In genomic region chr17:14212796-14213195, GRCm38 (mm10) we compare ENCODE assay signal across 21 mouse cellular contexts. TPM values are rescaled to one million over a fixed set of nuclear protein-coding genes. Genes with fewer than 3 reads are reported as not detected.
A peak's percentile ranks its signal among the peaks of the same experiment; 100 is the strongest.
DNase-seq lines count a peak whose midpoint lies in the region; ATAC-seq and TF ChIP-seq lines count a peak whose summit lies in the region.
"Had no signal": no experiment of that assay in that cellular context is flagged by ENCODE, and none has a peak within 500 bp of the region (broad histone marks: within the 10 kb centered on the region; RNA-seq: fewer than 3 reads in every experiment).

No protein-coding gene starts in this region.

- H3K36me3 ChIP-seq in kidney, embryonic 15.5 days = no peaks in the 10 kb centered on the region
- H3K36me3 ChIP-seq in midbrain, embryonic 11.5 days (ENCODE audit: control insufficient read depth, insufficient read depth, low read length) = no peaks in the 10 kb centered on the region
- no peaks in the 10 kb centered on the region for H3K36me3 ChIP-seq in midbrain, postnatal 0 days (ENCODE audit: insufficient read depth, low read length)
- H3K36me3 ChIP-seq in hindbrain, embryonic 11.5 days (ENCODE audit: control insufficient read depth, insufficient read depth, low read length) = no peaks in the 10 kb centered on the region
- H3K36me3 ChIP-seq: embryonic facial prominence, embryonic 12.5 days; liver, embryonic 12.5 days; midbrain, embryonic 10.5 days had no signal

- H3K27me3 ChIP-seq in kidney, embryonic 15.5 days = 0 out of 2 replicates have a peak, but pooled peaks cover 7% of the 10 kb centered on the region
- peaks cover 1% of the 10 kb centered on the region; the same call in 1 of the 2 replicates for H3K27me3 ChIP-seq in midbrain, embryonic 11.5 days (ENCODE audit: control insufficient read depth, insufficient read depth, low read length)
- H3K27me3 ChIP-seq in midbrain, postnatal 0 days (ENCODE audit: insufficient read depth, low read length) = no peaks in the 10 kb centered on the region
- no peaks in the 10 kb centered on the region; the same call in 1 of the 2 replicates for H3K27me3 ChIP-seq in hindbrain, embryonic 11.5 days (ENCODE audit: control insufficient read depth, insufficient read depth, low read length)

- peak; percentile 67 to 85 for DNase-seq in adrenal gland, adult (ENCODE audit: inconsistent age in 2 of 2, low spot score in 1 of 2)
- no peak for DNase-seq in adrenal gland, postnatal 4 days (ENCODE audit: low spot score in 2 of 2)
- peak; percentile 52 for DNase-seq in kidney, adult 9 months
- peak; percentile 21 for DNase-seq in midbrain, embryonic 11.5 days (ENCODE audit: low spot score, missing footprints)
- DNase-seq in midbrain, postnatal 0 days (ENCODE audit: low spot score) = no peak
- DNase-seq in adrenal gland, postnatal 36 days = peak; percentile 74 to 79
- DNase-seq in hindbrain, embryonic 11.5 days (ENCODE audit: low spot score) = no peak
- DNase-seq: cerebellum, adult 11-12 months; cerebellum, postnatal 25 days; forebrain, postnatal 0 days; gastrocnemius, postnatal 25 days; heart, adult 2 months; lung, adult 18-20 months; lung, postnatal 10 days; right cerebral cortex, postnatal 14 days; thymus, postnatal 14 days had no signal

- no peak overlapping the region for H3K4me3 ChIP-seq in kidney, embryonic 15.5 days (replicated peaks)
- no peak overlapping the region for H3K4me3 ChIP-seq in midbrain, embryonic 11.5 days (ENCODE audit: low read depth, low read length)
- H3K4me3 ChIP-seq in midbrain, postnatal 0 days (ENCODE audit: low read depth, low read length) = no peak overlapping the region
- H3K4me3 ChIP-seq in hindbrain, embryonic 11.5 days (ENCODE audit: low read depth, low read length) = no peak overlapping the region
- H3K4me3 ChIP-seq: embryonic facial prominence, embryonic 12.5 days; heart, adult 2 months; liver, embryonic 12.5 days; midbrain, embryonic 10.5 days had no signal

- H3K27ac ChIP-seq in kidney, embryonic 15.5 days = no peak overlapping the region
- H3K27ac ChIP-seq in midbrain, embryonic 11.5 days (ENCODE audit: low read depth, low read length) = no peak overlapping the region
- no peak overlapping the region for H3K27ac ChIP-seq in midbrain, postnatal 0 days (ENCODE audit: low read depth, low read length)
- H3K27ac ChIP-seq in hindbrain, embryonic 11.5 days (ENCODE audit: low read depth, low read length) = no peak overlapping the region
- H3K27ac ChIP-seq: embryonic facial prominence, embryonic 12.5 days; heart, adult 2 months; hindbrain, embryonic 14.5 days; liver, embryonic 12.5 days; midbrain, embryonic 10.5 days had no signal

- 0 out of 2 replicates have a peak, but pooled peaks cover 4% of the 10 kb centered on the region for H3K4me1 ChIP-seq in kidney, embryonic 15.5 days
- 0 out of 2 replicates have a peak, but pooled peaks cover 2% of the 10 kb centered on the region for H3K4me1 ChIP-seq in midbrain, embryonic 11.5 days (ENCODE audit: control insufficient read depth, insufficient read depth, low read length)
- H3K4me1 ChIP-seq in midbrain, postnatal 0 days (ENCODE audit: insufficient read depth, low read length) = no peaks in the 10 kb centered on the region
- no peaks in the 10 kb centered on the region for H3K4me1 ChIP-seq in hindbrain, embryonic 11.5 days (replicated peaks; ENCODE audit: control insufficient read depth, insufficient read depth, low read length)
- H3K4me1 ChIP-seq: embryonic facial prominence, embryonic 12.5 days; liver, embryonic 12.5 days had no signal

- H3K4me2 ChIP-seq in kidney, embryonic 15.5 days = no peak overlapping the region
- no peak overlapping the region for H3K4me2 ChIP-seq in midbrain, embryonic 11.5 days
- no peak overlapping the region for H3K4me2 ChIP-seq in midbrain, postnatal 0 days (ENCODE audit: low read depth, low read length, poor library complexity, severe bottlenecking)
- no peak overlapping the region for H3K4me2 ChIP-seq in hindbrain, embryonic 11.5 days (replicated peaks; ENCODE audit: low read depth, low read length)
- H3K4me2 ChIP-seq: embryonic facial prominence, embryonic 12.5 days; hindbrain, embryonic 14.5 days; liver, embryonic 12.5 days had no signal

- ATAC-seq in kidney, embryonic 15.5 days (replicated peaks; ENCODE audit: low FRiP score) = no peak; the same call in 1 of the 2 replicates
- no peak for ATAC-seq in midbrain, embryonic 11.5 days (ENCODE audit: low FRiP score)
- ATAC-seq in midbrain, postnatal 0 days (ENCODE audit: low FRiP score) = no peak
- ATAC-seq in hindbrain, embryonic 11.5 days (ENCODE audit: low FRiP score) = no peak
- ATAC-seq: forebrain, postnatal 0 days; liver, embryonic 12.5 days had no signal

- WGBS in kidney, embryonic 15.5 days = 64% methylated on average over 7 of the region's 7 CpGs
- 64% methylated on average over 7 of the region's 7 CpGs for WGBS in midbrain, embryonic 11.5 days
- 54% methylated on average over 7 of the region's 7 CpGs for WGBS in midbrain, postnatal 0 days
- 79% methylated on average over 7 of the region's 7 CpGs for WGBS in hindbrain, embryonic 11.5 days

- no peak for TF ChIP-seq CTCF in midbrain, postnatal 0 days (IDR thresholded peaks at IDR 0.05)

- H3K9me3 ChIP-seq in kidney, embryonic 15.5 days (replicated peaks) = no peaks in the 10 kb centered on the region
- no peaks in the 10 kb centered on the region for H3K9me3 ChIP-seq in midbrain, embryonic 11.5 days (ENCODE audit: control insufficient read depth, low read length)
- H3K9me3 ChIP-seq in midbrain, postnatal 0 days (ENCODE audit: low read length) = no peaks in the 10 kb centered on the region
- H3K9me3 ChIP-seq in hindbrain, embryonic 11.5 days (ENCODE audit: control insufficient read depth, low read length) = no peaks in the 10 kb centered on the region
- H3K9me3 ChIP-seq: embryonic facial prominence, embryonic 12.5 days; liver, embryonic 12.5 days; midbrain, embryonic 10.5 days had no signal

- no peak overlapping the region for H3K9ac ChIP-seq in kidney, embryonic 15.5 days
- no peak overlapping the region for H3K9ac ChIP-seq in midbrain, embryonic 11.5 days (ENCODE audit: low read length)
- no peak overlapping the region for H3K9ac ChIP-seq in midbrain, postnatal 0 days (replicated peaks; ENCODE audit: low read length, poor library complexity, severe bottlenecking)
- H3K9ac ChIP-seq in hindbrain, embryonic 11.5 days (ENCODE audit: low read depth, low read length) = no peak overlapping the region
- H3K9ac ChIP-seq: embryonic facial prominence, embryonic 12.5 days; forebrain, postnatal 0 days; hindbrain, embryonic 14.5 days; liver, embryonic 12.5 days had no signal

RNA-seq across cellular contexts. Expression of gene Dact2, which starts 8.7 kb away (rescaled TPM):
- total RNA-seq in adrenal gland, postnatal 4 days (2021) = 1 to 10 TPM; 2.4 to 9.2 TPM
- 11.8 and 12.9 TPM in 2 replicates for polyA plus RNA-seq in kidney, embryonic 15.5 days (2015; fragmentation: Nextera tagmentation; extraction: Ambion mirVana)
- polyA plus RNA-seq in midbrain, embryonic 11.5 days (2014; fragmentation: Nextera tagmentation; extraction: Ambion mirVana) = 0.18 and 0.32 TPM in 2 replicates
- total RNA-seq in midbrain, postnatal 0 days (2014; rRNA removed) = 19.4 and 19.9 TPM in 2 replicates
- 2.8 TPM in 2 replicates for polyA plus RNA-seq in midbrain, postnatal 0 days (2015; fragmentation: Nextera tagmentation; extraction: Ambion mirVana)
- total RNA-seq in adrenal gland, postnatal 36 days (2021) = 1 to 10 TPM; 1.0 to 1.4 TPM
- polyA plus RNA-seq in hindbrain, embryonic 11.5 days (2014; fragmentation: Nextera tagmentation; extraction: Ambion mirVana) = 0.25 and 0.86 TPM in 2 replicates

Comparison
In these comparisons a context has a peak if more than half of its experiments do, and no peak if none do; other contexts are left out.
1. DNase-seq: peak in adrenal gland, adult (2 of 2), kidney, adult 9 months (single experiment), midbrain, embryonic 11.5 days (single experiment) and adrenal gland, postnatal 36 days (2 of 2); none in adrenal gland, postnatal 4 days (0 of 2), midbrain, postnatal 0 days (single experiment) and hindbrain, embryonic 11.5 days (single experiment).